Mouse (Mus musculus) cerebellum, adult 2 months (tissue): ENCODE results near the gene Manba. TPM values are rescaled to one million over a fixed set of nuclear protein-coding genes. Genes with fewer than 3 reads are reported as not detected.

Source experiments
- DNase-seq, 2 experiments: peaks; one replicate each; pipeline ENCODE4 v3.0.0; 2021
- H3K27ac ChIP-seq: fragments of 200-500 bp; 2 replicates; pipeline ENCODE4 v1.5.1; 2012; ENCODE audit warnings: low read length, control low read depth, inconsistent platforms; ENCODE audit not compliant: insufficient read depth
- H3K27me3 ChIP-seq: fragments of 200-500 bp; 2 replicates; pipeline ENCODE4 v1.6.1; 2012; ENCODE audit warnings: inconsistent platforms, mild to moderate bottlenecking, low read length, moderate library complexity; ENCODE audit not compliant: control insufficient read depth, insufficient read depth
- H3K4me1 ChIP-seq: fragments of 200-500 bp; 2 replicates; pipeline ENCODE4 v1.6.1; 2011; ENCODE audit warnings: low read length; ENCODE audit not compliant: control insufficient read depth, insufficient read depth
- H3K4me3 ChIP-seq: fragments of 200-500 bp; replicated peaks from 2 replicates; pipeline ENCODE3; 2011; ENCODE audit warnings: mild to moderate bottlenecking, low read depth, low read length, control low read depth; ENCODE audit not compliant: insufficient read depth
- CTCF ChIP-seq: fragments of 200-500 bp; IDR thresholded peaks from 2 replicates; pipeline ENCODE4 v1.5.1; 2011; ENCODE audit warnings: low read depth, mild to moderate bottlenecking, control low read depth, low read length, moderate library complexity, borderline replicate concordance; ENCODE audit not compliant: insufficient read depth
- POLR2A ChIP-seq: fragments of 200-500 bp; IDR thresholded peaks from 2 replicates; pipeline ENCODE4 v1.6.1; 2011; ENCODE audit warnings: low read length, control low read depth, borderline replicate concordance; ENCODE audit not compliant: insufficient read depth
- WGBS: fragments of 180-500 bp; shearing (Covaris S2); methylation state at CpG from one replicate; pipeline ENCODE4 v1.1.7; 2018; 5-methylcytosine and 5-hydroxymethylcytosine counted together
- polyA plus RNA-seq: library from polyadenylated mRNA; depleted of rRNA; stranded (reverse); fragments of >200 nt; gene quantifications from 2 replicates; pipeline ENCODE4 v1.2.3, GENCODE M21; 2012

The Manba gene
- polyA plus RNA-seq, 1 experiment = 8.8 TPM

DNA sequence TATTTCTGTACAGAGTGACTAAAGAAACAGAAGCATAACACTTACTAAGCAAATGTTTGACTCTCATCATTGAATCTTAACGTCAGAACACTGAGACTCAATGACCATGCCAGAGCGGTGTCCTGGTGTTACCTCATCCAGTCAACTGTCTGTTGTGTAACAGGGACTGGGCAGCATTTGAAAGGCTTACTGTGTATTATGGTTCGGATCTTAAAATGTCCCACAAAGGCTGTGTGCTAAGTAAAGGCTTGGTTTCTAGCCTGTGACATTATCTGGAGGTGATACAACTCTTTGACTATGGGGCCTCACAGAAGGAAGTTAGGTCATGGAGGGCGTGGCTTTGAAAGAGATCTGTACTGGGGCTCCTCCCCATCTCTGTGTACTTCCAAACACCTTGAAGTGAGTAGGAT is 101.1 kb downstream of the Manba start:
- TF ChIP-seq POLR2A = no peak
- TF ChIP-seq CTCF = no peak
- WGBS = 77% methylated on average over 4 of the region's 4 CpGs
- no peaks in the 10 kb centered on the region for H3K27me3 ChIP-seq
- peaks cover 5% of the 10 kb centered on the region for H3K4me1 ChIP-seq
- no peak for DNase-seq
- no peak overlapping the region for H3K27ac ChIP-seq
- H3K4me3 ChIP-seq = no peak overlapping the region

DNA sequence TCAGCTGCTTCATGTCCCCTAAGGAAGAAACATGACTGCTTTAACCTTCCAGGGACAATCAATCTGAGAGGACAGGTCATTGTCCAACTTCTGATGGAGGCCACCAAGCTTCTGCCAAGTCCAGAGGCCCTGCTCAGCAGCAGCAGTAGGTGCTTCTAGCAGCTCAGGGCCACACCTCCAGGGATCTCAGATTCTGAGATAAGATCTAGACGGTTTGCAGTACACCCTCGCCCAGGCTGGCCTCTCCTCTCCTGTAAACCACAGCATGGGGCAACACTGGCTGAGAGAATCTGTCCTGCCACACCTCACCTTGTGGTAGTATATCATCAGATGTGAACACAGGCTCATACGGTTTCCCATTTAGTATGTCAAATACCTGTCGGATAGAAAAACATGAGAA is 105.1 kb downstream of the Manba start:
- Histone ChIP-seq H3K4me3 (no peak overlapping the region), H3K27me3 (no peaks in the 10 kb centered on the region), H3K4me1 (no peaks in the 10 kb centered on the region; the same call in 1 of the 2 replicates), H3K27ac (no peak overlapping the region)
- TF ChIP-seq CTCF (no peak), POLR2A (no peak)
- WGBS = 77% methylated on average over 4 of the region's 4 CpGs
- DNase-seq = no peak

DNA sequence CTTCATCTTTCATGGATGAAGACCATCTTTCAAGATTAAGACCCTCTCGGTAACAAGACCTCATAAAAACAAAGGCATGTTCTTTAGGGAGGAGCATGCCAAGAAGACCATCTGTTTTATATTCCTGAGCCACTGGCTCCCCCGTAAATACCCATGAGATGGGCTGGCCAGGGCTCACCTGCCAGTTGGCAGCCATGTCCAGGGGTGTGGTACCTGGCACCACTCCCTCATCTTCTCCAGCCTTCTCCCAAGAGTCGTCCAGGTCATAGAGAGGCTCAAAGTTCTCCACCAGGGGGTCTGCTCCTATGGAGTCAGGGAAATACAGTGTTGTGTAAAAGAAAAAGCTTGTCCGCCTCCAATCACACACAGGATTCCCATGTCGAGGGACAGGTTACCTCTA is 106.0 kb downstream of the Manba start:
- no peak for TF ChIP-seq POLR2A
- no peak for TF ChIP-seq CTCF
- peak; percentile 26 to 36 for DNase-seq

DNA sequence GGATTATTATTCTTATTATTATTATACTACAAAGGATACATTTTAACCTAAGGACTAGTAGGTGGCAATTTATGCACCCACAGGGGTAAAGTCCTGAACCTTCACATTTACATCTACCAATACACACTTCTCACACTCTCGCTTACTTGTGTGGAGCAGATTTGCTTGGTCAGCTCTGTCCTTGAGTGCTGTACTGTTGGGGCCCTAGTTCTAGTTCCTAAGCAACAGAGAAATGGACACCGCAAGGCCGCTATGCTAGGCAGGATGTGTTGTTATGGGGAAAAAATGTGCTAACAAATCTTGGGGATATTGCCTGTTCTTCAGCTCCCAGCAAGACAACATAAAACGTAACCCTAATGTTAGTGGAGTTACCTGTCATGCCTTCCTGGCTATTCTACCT is 106.6 kb downstream of the Manba start:
- WGBS = 87% methylated on average over 4 of the region's 4 CpGs
- H3K27ac ChIP-seq = no peak overlapping the region
- TF ChIP-seq POLR2A = no peak
- TF ChIP-seq CTCF = no peak
- H3K4me1 ChIP-seq = no peaks in the 10 kb centered on the region; the same call in 1 of the 2 replicates
- H3K4me3 ChIP-seq = no peak overlapping the region
- no peaks in the 10 kb centered on the region for H3K27me3 ChIP-seq
- no peak for DNase-seq

More for the DNA sequence above, 106.0 kb downstream of the Manba start:
- Histone ChIP-seq H3K4me3 (no peak overlapping the region), H3K27me3 (no peaks in the 10 kb centered on the region), H3K4me1 (no peaks in the 10 kb centered on the region; the same call in 1 of the 2 replicates), H3K27ac (no peak overlapping the region)
- 31% methylated on average over 5 of the region's 5 CpGs for WGBS

DNA sequence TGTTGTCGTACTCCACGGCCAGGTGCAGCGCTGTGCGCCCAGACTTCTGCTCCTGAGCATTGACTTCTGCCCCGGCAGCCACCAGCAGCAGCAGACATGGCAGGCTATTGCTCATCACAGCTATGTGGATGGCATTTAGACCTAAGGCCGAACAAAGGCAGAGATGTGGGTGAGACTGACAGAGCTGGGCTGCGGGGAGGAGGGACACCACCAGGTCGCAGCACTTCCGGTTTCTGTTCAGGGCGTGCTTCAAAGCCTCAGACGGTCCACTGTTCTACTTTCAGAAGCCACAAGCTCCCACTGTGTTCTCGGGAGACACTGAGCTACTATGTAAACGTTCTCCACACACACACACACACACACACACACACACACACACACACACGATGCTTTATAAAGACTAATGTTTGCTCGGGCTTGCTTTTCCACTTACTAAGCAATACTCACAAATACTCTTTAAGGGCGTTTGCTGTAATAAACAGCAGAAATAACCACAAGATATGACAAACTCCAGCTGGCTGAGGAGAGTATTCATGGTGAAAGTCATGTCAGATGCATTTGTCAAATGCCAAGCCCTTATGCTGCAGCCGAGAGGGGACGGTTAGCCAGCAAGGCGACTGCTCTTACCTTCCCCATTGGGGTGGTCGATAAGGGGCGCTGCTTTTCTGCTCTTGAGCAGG is 109.0 kb downstream of the Manba start:
- no peaks in the 10 kb centered on the region for H3K27me3 ChIP-seq
- TF ChIP-seq CTCF = no peak
- no peak overlapping the region for H3K27ac ChIP-seq
- 80% methylated on average over 21 of the region's 21 CpGs for WGBS
- H3K4me3 ChIP-seq = no peak overlapping the region
- no peak for DNase-seq
- no peaks in the 10 kb centered on the region; the same call in 1 of the 2 replicates for H3K4me1 ChIP-seq

DNA sequence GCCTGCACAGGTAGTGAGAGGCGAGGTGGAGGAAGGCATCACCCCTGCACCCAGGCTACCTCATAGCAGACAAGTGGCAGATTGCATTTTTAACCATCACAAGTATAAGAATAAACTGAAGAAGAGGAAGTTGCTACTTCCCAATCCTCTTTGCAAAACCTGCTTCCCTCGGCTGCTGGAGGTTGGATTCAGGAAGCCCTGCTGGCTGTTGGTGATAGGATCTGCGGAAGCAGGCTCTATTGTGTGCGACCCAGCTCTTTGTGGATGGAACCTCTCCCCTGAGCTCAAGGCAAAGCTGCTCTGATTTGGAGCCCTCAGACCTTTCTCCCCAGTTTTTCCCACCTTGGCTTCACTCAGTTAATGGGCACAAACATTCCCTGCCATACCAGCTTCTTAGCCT is 111.6 kb downstream of the Manba start:
- WGBS = 79% methylated on average over 4 of the region's 4 CpGs
- Histone ChIP-seq H3K27me3 (no peaks in the 10 kb centered on the region), H3K4me1 (no peaks in the 10 kb centered on the region), H3K27ac (no peak overlapping the region), H3K4me3 (no peak overlapping the region)
- TF ChIP-seq POLR2A (no peak), CTCF (no peak)
- DNase-seq = no peak

DNA sequence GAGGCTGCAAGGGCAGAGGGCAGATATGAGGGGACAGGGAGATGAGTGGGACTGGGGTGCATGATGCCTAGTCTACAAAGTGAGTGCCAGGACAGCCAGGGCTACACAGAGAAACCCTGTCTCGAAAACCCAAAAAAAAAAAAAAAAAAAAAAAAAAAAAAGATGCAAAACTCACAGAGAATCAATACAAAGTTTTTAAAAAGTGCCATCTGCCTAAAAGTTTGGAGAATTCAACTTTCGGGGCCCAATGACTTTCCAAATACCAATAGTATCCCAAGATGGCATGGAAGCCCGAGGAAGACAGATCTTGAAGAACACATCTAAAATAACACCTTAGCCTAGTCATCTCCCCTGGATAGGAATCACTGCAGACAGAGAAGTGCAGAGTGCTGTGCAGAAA is 112.9 kb downstream of the Manba start:
- Histone ChIP-seq H3K4me1 (no peaks in the 10 kb centered on the region), H3K27me3 (no peaks in the 10 kb centered on the region), H3K27ac (no peak overlapping the region), H3K4me3 (no peak overlapping the region)
- 98% methylated on average over 3 of the region's 3 CpGs for WGBS
- DNase-seq = no peak
- no peak for TF ChIP-seq CTCF
- no peak for TF ChIP-seq POLR2A

DNA sequence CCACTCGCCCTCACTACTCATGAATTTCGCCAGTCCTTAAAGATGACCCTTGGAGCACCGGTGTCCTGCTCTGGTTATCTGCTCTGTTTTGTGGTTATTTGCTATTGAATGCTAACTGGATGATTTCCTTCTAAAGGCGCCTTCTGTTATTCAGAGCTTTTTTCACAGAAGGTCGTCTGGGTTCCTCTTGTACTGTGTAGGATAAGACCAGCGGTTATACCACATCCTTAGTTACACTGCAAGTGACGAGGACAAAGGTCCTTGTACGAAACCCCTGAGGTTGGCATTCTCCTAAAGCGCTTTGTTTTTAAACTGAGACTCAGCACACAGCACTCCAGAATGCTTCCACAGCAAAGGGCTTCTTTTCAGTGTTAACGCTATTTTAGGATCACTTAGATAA is 117.3 kb downstream of the Manba start:
- no peaks in the 10 kb centered on the region for H3K27me3 ChIP-seq
- no peak for DNase-seq
- TF ChIP-seq CTCF (no peak), POLR2A (no peak)
- no peak overlapping the region for H3K27ac ChIP-seq
- no peak overlapping the region for H3K4me3 ChIP-seq
- 92% methylated on average over 10 of the region's 10 CpGs for WGBS
- H3K4me1 ChIP-seq = no peaks in the 10 kb centered on the region
